ENCODE assay signal across 21 mouse cellular contexts in genomic region chr8:105455218-105455617, GRCm38 (mm10). TPM values are rescaled to one million over a fixed set of nuclear protein-coding genes. Genes with fewer than 3 reads are reported as not detected.
DNase-seq lines count a peak whose midpoint lies in the region; ATAC-seq lines count a peak whose summit lies in the region.
"Had no signal": no experiment of that assay in that cellular context is flagged by ENCODE, and none has a peak within 500 bp of the region (broad histone marks: within the 10 kb centered on the region; RNA-seq: fewer than 3 reads in every experiment).

No protein-coding gene starts in this region.

- H3K36me3 ChIP-seq in heart, embryonic 11.5 days (ENCODE audit: control insufficient read depth, insufficient read depth, low read length), result no peaks in the 10 kb centered on the region
- H3K36me3 ChIP-seq in liver, embryonic 12.5 days, result no peaks in the 10 kb centered on the region
- H3K36me3 ChIP-seq: heart, embryonic 12.5 days; hindbrain, embryonic 10.5 days; intestine, embryonic 15.5 days; limb, embryonic 12.5 days had no signal

- 47% methylated on average over 10 of the region's 10 CpGs for WGBS in heart, embryonic 11.5 days (ENCODE audit: insufficient replicate concordance)
- 13% methylated on average over 10 of the region's 10 CpGs for WGBS in liver, embryonic 12.5 days (ENCODE audit: insufficient replicate concordance)

- H3K27me3 ChIP-seq in heart, embryonic 11.5 days (ENCODE audit: control insufficient read depth, insufficient read depth, low read length), result no peaks in the 10 kb centered on the region
- H3K27me3 ChIP-seq in liver, embryonic 12.5 days (replicated peaks), result peaks cover 41% of the 10 kb centered on the region
- H3K27me3 ChIP-seq: intestine, embryonic 15.5 days; limb, embryonic 12.5 days had no signal

- intact Hi-C loops in left cerebral cortex, postnatal 4 days (cut with DNase I), result no loop called here

- ATAC-seq in heart, embryonic 11.5 days (replicated peaks; ENCODE audit: insufficient number of reproducible peaks, low FRiP score, low TSS enrichment), result no peak
- ATAC-seq in common myeloid progenitor, adult 5-6 weeks (replicated peaks; ENCODE audit: low read depth, poor library complexity, severe bottlenecking), result peak; percentile 89
- peak; percentile 35; the same call in 1 of the 2 replicates for ATAC-seq in liver, embryonic 12.5 days
- ATAC-seq in megakaryocyte-erythroid progenitor cell, adult 5-6 weeks (replicated peaks; ENCODE audit: low FRiP score, low TSS enrichment, poor library complexity, severe bottlenecking), result peak; percentile 53
- no peak for ATAC-seq in inflammation-experienced regulatory T-cells, adult 6 months
- ATAC-seq: intestine, embryonic 15.5 days had no signal

- H3K27ac ChIP-seq in heart, embryonic 11.5 days (ENCODE audit: low read depth, low read length), result no peak overlapping the region
- H3K27ac ChIP-seq in liver, embryonic 12.5 days, result peak overlapping the region; percentile 59
- H3K27ac ChIP-seq: hindbrain, embryonic 10.5 days; intestine, embryonic 15.5 days; limb, embryonic 12.5 days had no signal

- H3K9ac ChIP-seq in heart, embryonic 11.5 days (ENCODE audit: low read depth, low read length), result no peak overlapping the region
- H3K9ac ChIP-seq in liver, embryonic 12.5 days, result peak overlapping the region; percentile 42; the same call in 1 of the 2 replicates
- H3K9ac ChIP-seq: heart, embryonic 12.5 days; intestine, embryonic 15.5 days; limb, embryonic 12.5 days had no signal

- H3K4me3 ChIP-seq in heart, embryonic 11.5 days (ENCODE audit: low read depth, low read length), result no peak overlapping the region
- H3K4me3 ChIP-seq in liver, embryonic 12.5 days, result 0 out of 2 replicates have a peak overlapping the region, but pooled peaks have one; percentile 23
- H3K4me3 ChIP-seq: heart, embryonic 12.5 days; hindbrain, embryonic 10.5 days; intestine, embryonic 15.5 days; limb, embryonic 12.5 days had no signal

- no peaks in the 10 kb centered on the region for H3K4me1 ChIP-seq in heart, embryonic 11.5 days (ENCODE audit: control insufficient read depth, insufficient read depth, low read length)
- H3K4me1 ChIP-seq in liver, embryonic 12.5 days, result peaks cover 37% of the 10 kb centered on the region
- H3K4me1 ChIP-seq: intestine, embryonic 15.5 days; limb, embryonic 12.5 days had no signal

- H3K9me3 ChIP-seq in heart, embryonic 11.5 days (replicated peaks; ENCODE audit: control insufficient read depth, low read length), result no peaks in the 10 kb centered on the region
- H3K9me3 ChIP-seq in liver, embryonic 12.5 days (replicated peaks), result no peaks in the 10 kb centered on the region
- H3K9me3 ChIP-seq: heart, embryonic 12.5 days; hindbrain, embryonic 10.5 days; intestine, embryonic 15.5 days; limb, embryonic 12.5 days had no signal

- peak; percentile 92 for DNase-seq in heart, adult 11 months
- DNase-seq in layer of hippocampus, postnatal 36 days, result no peak
- no peak for DNase-seq in left cerebral cortex, postnatal 4 days
- DNase-seq: adrenal gland, postnatal 10 days; cerebellum, postnatal 14 days; kidney, postnatal 10 days; lung, postnatal 4 days; right cerebral cortex, adult 18-20 months had no signal

- H3K4me2 ChIP-seq in heart, embryonic 11.5 days, result no peak overlapping the region
- peak overlapping the region; percentile 51 for H3K4me2 ChIP-seq in liver, embryonic 12.5 days
- H3K4me2 ChIP-seq: heart, embryonic 12.5 days; intestine, embryonic 15.5 days; limb, embryonic 12.5 days had no signal

RNA-seq across cellular contexts. Expression of gene Tppp3, which starts 16.1 kb away (rescaled TPM):
- polyA plus RNA-seq in heart, embryonic 11.5 days (2014; fragmentation: Nextera tagmentation; extraction: Ambion mirVana), result 21.0 and 21.1 TPM in 2 replicates
- total RNA-seq in common myeloid progenitor, adult 5-6 weeks (2017), result not detected in 2 replicates
- 1.2 and 1.4 TPM in 2 replicates for polyA plus RNA-seq in liver, embryonic 12.5 days (2016; fragmentation: Nextera tagmentation; extraction: Ambion mirVana)
- 0.45 and 1.4 TPM in 2 replicates for total RNA-seq in megakaryocyte-erythroid progenitor cell, adult 5-6 weeks (2014; fragmentation: Nextera tagmentation)
- 1.3 TPM in 1 of 2 replicates, not detected in the other for total RNA-seq in megakaryocyte-erythroid progenitor cell, adult 5-6 weeks (2017)
- 10 to 100 TPM; 31.9 TPM for total RNA-seq in layer of hippocampus, postnatal 36 days (2021)
- 1 to 10 TPM in 1 of 3 experiments, under 1 TPM in 1, not detected in 1; 0.48 to 2.2 TPM for polyA plus RNA-seq in inflammation-experienced regulatory T-cells, adult 6 months (2017; shearing (Covaris generic))
- total RNA-seq in left cerebral cortex, postnatal 4 days (2021), result 10 to 100 TPM; 67.5 to 67.6 TPM

RNA-seq across cellular contexts. Expression of gene Zdhhc1, which starts 41.5 kb away (rescaled TPM):
- polyA plus RNA-seq in heart, embryonic 11.5 days (2014; fragmentation: Nextera tagmentation; extraction: Ambion mirVana), result 15.0 and 17.1 TPM in 2 replicates
- total RNA-seq in common myeloid progenitor, adult 5-6 weeks (2017), result 2.4 and 3.5 TPM in 2 replicates
- 4.0 and 4.6 TPM in 2 replicates for polyA plus RNA-seq in liver, embryonic 12.5 days (2016; fragmentation: Nextera tagmentation; extraction: Ambion mirVana)
- 8.4 and 12.8 TPM in 2 replicates for total RNA-seq in megakaryocyte-erythroid progenitor cell, adult 5-6 weeks (2014; fragmentation: Nextera tagmentation)
- 2.2 and 3.8 TPM in 2 replicates for total RNA-seq in megakaryocyte-erythroid progenitor cell, adult 5-6 weeks (2017)
- total RNA-seq in layer of hippocampus, postnatal 36 days (2021), result 10 to 100 TPM; 32.8 to 37.6 TPM
- polyA plus RNA-seq in inflammation-experienced regulatory T-cells, adult 6 months (2017; shearing (Covaris generic)), result 1 to 10 TPM; 1.1 to 2.2 (median 1.8) TPM
- total RNA-seq in left cerebral cortex, postnatal 4 days (2021), result 10 to 100 TPM; 16.6 to 21.3 TPM

RNA-seq across cellular contexts. Expression of gene Lrrc36, which starts 41.8 kb away (rescaled TPM):
- polyA plus RNA-seq in heart, embryonic 11.5 days (2014; fragmentation: Nextera tagmentation; extraction: Ambion mirVana), result not detected in 2 replicates
- total RNA-seq in common myeloid progenitor, adult 5-6 weeks (2017), result 0.69 and 1.5 TPM in 2 replicates
- polyA plus RNA-seq in liver, embryonic 12.5 days (2016; fragmentation: Nextera tagmentation; extraction: Ambion mirVana), result 0.07 and 0.18 TPM in 2 replicates
- total RNA-seq in megakaryocyte-erythroid progenitor cell, adult 5-6 weeks (2014; fragmentation: Nextera tagmentation), result 0.61 and 1.5 TPM in 2 replicates
- 0.46 TPM in 1 of 2 replicates, not detected in the other for total RNA-seq in megakaryocyte-erythroid progenitor cell, adult 5-6 weeks (2017)
- under 1 TPM; 0.27 to 0.81 TPM for total RNA-seq in layer of hippocampus, postnatal 36 days (2021)
- not detected for polyA plus RNA-seq in inflammation-experienced regulatory T-cells, adult 6 months (2017; shearing (Covaris generic))
- under 1 TPM; 0.40 to 0.64 TPM for total RNA-seq in left cerebral cortex, postnatal 4 days (2021)
- total RNA-seq: neutrophil, adult 5-6 weeks had no signal

RNA-seq across cellular contexts. Expression of gene Kctd19, which starts 41.9 kb away (rescaled TPM):
- not detected in 2 replicates for polyA plus RNA-seq in heart, embryonic 11.5 days (2014; fragmentation: Nextera tagmentation; extraction: Ambion mirVana)
- not detected in 2 replicates for total RNA-seq in common myeloid progenitor, adult 5-6 weeks (2017)
- polyA plus RNA-seq in liver, embryonic 12.5 days (2016; fragmentation: Nextera tagmentation; extraction: Ambion mirVana), result not detected in 2 replicates
- not detected in 2 replicates for total RNA-seq in megakaryocyte-erythroid progenitor cell, adult 5-6 weeks (2014; fragmentation: Nextera tagmentation)
- total RNA-seq in megakaryocyte-erythroid progenitor cell, adult 5-6 weeks (2017), result not detected in 2 replicates
- total RNA-seq in layer of hippocampus, postnatal 36 days (2021), result not detected
- not detected for polyA plus RNA-seq in inflammation-experienced regulatory T-cells, adult 6 months (2017; shearing (Covaris generic))
- not detected for total RNA-seq in left cerebral cortex, postnatal 4 days (2021)
- total RNA-seq: layer of hippocampus, postnatal 10 days; neutrophil, adult 5-6 weeks had no signal
- polyA plus RNA-seq: embryonic facial prominence, embryonic 11.5 days; forebrain, embryonic 11.5 days; heart, embryonic 12.5 days; intestine, embryonic 15.5 days; limb, embryonic 12.5 days had no signal

Comparison
In these comparisons a context has a peak if more than half of its experiments do, and no peak if none do; other contexts are left out.
1. ATAC-seq: peak in common myeloid progenitor, adult 5-6 weeks (single experiment), liver, embryonic 12.5 days (single experiment) and megakaryocyte-erythroid progenitor cell, adult 5-6 weeks (single experiment); none in heart, embryonic 11.5 days (single experiment) and inflammation-experienced regulatory T-cells, adult 6 months (single experiment).
2. RNA of gene Tppp3, which starts 16.1 kb away (total RNA-seq): 67.5 to 67.6 TPM in left cerebral cortex, postnatal 4 days and 31.9 TPM in layer of hippocampus, postnatal 36 days; 0.45 to 1.4 TPM in megakaryocyte-erythroid progenitor cell, adult 5-6 weeks and not detected in common myeloid progenitor, adult 5-6 weeks; every median in the first group is over 10 times any median in the second.